Mouse (Mus musculus) ovary, adult 18-20 months (tissue): ENCODE data around the gene Olfr1424.
A peak's percentile ranks its signal among the peaks of the same experiment; 100 is the strongest.
"Not testable (repeated sequence)": the region's sequence is repeated elsewhere in the genome, so short reads cannot be mapped to it uniquely, and the experiment has no call there.

Experiments
- DNase-seq: peaks from one replicate; pipeline ENCODE4 v3.0.0; 2022; ENCODE audit warnings: low spot score, mixed read lengths

Gene Olfr1424

GRCm38 (mm10) chr19:12062582-12062981, at the start of gene Olfr1424:
TSS of gene Olfr1424 (minus strand) at chr19:12062682.
- DNase-seq, result not testable (repeated sequence)

DNA sequence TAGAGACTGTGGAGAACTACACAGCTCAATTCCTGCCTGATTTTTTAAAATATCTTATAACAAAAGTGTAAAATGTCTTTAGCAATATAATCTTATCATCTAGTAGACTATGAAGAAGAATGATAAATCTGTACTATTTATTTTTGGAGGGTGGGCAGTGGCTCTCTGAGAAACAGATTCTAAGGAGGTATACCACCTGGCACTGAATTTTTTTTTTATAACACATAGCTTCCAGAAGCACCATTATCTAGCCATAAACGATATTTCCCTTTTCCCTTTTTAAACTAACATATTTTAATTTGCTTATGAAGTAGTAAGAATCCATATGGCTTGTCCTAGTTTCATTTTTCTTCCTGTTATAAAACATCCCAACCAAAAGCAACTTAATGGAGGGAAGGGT, 42.1 kb upstream of the Olfr1424 start:
- no peak for DNase-seq

GRCm38 (mm10) chr19:12103234-12103633, 40.8 kb upstream of the Olfr1424 start, which contains the start of gene Olfr1427:
TSS of gene Olfr1427 (minus strand) at chr19:12103334.
- DNase-seq, result no peak

- DNase-seq, result no peak
Measured at GRCm38 (mm10) chr19:12091913-12092312, 29.4 kb upstream of the Olfr1424 start, which contains the start of gene Olfr1426. TSS of gene Olfr1426 (minus strand) at chr19:12092013.

GRCm38 (mm10) chr19:12077631-12078030, 15.1 kb upstream of the Olfr1424 start, which contains the start of gene Olfr1425:
TSS of gene Olfr1425 (minus strand) at chr19:12077731.
- not testable (repeated sequence) for DNase-seq

GRCm38 (mm10) chr19:12069546-12069945, 7.1 kb upstream of the Olfr1424 start:
- not testable (repeated sequence) for DNase-seq

- not testable (repeated sequence) for DNase-seq
Measured at GRCm38 (mm10) chr19:12067806-12068205, 5.3 kb upstream of the Olfr1424 start.

- DNase-seq, result no peak
Measured at GRCm38 (mm10) chr19:12043163-12043562, 19.3 kb downstream of the Olfr1424 start.

DNA sequence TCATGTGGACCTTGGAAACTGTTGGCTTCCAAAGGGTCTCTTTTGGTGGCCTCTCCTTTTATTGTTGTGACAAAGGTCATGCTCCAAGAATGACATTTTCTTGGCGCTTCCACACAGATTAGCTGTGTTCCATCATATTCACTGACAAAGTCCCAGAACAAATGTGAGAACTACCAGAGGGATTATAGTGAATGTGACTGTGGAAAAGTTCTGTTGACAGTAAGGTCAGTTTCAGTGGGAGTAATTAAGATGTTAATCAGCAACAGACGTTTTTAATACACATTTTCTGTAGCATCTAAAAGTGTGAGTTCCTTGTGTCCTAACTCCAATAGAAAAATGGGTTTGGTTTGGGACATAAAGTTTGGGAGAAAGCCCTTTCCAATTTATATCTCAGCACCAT, 21.3 kb downstream of the Olfr1424 start, which contains the start of gene Olfr1423:
Gene Olfr1423 (minus strand): TSS at position 101 of the 400 bp plus-strand sequence.
- no peak for DNase-seq

GRCm38 (mm10) chr19:12037727-12038126, 24.8 kb downstream of the Olfr1424 start:
- DNase-seq, result no peak

- DNase-seq, result no peak
Measured at GRCm38 (mm10) chr19:12026606-12027005, 35.9 kb downstream of the Olfr1424 start.

- no peak for DNase-seq
Measured at GRCm38 (mm10) chr19:12025333-12025732, 37.1 kb downstream of the Olfr1424 start.

- DNase-seq, result no peak
Measured at GRCm38 (mm10) chr19:12024149-12024548, 38.3 kb downstream of the Olfr1424 start.

DNA sequence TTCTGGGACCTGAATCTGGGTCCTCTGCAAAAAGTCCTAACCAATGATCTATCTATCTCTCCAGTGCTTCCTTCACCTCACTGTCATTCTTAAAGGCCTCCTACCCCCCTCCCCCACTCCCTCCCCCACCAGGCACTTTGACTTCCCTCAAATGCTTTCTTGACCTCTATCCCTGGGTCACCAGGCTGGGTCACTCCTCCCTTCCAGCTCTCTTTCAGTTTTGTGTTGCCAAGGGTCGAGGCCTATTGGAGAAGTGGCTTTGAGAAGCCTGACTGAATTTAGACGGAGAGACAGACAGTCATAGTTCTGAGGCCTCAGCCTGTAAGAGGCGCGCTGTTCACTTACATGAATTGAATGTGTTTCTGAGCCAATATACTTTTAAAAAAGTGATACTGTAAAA, 46.3 kb downstream of the Olfr1424 start:
- DNase-seq, result no peak

DNA sequence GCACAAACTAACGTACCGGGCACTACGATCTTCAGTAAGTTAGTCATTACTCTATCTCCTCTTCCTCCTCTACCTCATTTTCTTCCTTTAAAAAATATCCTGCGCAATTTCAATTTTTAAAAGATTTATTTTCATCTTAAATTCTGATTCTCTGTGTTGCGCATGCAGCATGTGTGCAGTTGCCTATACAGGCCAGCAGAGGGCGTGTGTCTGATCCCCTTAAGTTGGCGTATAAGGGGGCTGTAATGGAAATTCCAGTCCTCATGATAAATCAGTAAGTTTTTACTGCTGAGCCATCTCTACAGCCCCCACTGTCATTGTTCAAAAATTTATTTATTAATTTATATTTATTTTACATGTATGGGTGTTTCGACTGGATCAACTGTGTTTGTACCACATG, 46.8 kb downstream of the Olfr1424 start:
- DNase-seq, result no peak

- peak; percentile 57 for DNase-seq
Measured at GRCm38 (mm10) chr19:12013228-12013627, 49.3 kb downstream of the Olfr1424 start.

- DNase-seq, result no peak
Measured at GRCm38 (mm10) chr19:12012615-12013014, 49.9 kb downstream of the Olfr1424 start.

DNA sequence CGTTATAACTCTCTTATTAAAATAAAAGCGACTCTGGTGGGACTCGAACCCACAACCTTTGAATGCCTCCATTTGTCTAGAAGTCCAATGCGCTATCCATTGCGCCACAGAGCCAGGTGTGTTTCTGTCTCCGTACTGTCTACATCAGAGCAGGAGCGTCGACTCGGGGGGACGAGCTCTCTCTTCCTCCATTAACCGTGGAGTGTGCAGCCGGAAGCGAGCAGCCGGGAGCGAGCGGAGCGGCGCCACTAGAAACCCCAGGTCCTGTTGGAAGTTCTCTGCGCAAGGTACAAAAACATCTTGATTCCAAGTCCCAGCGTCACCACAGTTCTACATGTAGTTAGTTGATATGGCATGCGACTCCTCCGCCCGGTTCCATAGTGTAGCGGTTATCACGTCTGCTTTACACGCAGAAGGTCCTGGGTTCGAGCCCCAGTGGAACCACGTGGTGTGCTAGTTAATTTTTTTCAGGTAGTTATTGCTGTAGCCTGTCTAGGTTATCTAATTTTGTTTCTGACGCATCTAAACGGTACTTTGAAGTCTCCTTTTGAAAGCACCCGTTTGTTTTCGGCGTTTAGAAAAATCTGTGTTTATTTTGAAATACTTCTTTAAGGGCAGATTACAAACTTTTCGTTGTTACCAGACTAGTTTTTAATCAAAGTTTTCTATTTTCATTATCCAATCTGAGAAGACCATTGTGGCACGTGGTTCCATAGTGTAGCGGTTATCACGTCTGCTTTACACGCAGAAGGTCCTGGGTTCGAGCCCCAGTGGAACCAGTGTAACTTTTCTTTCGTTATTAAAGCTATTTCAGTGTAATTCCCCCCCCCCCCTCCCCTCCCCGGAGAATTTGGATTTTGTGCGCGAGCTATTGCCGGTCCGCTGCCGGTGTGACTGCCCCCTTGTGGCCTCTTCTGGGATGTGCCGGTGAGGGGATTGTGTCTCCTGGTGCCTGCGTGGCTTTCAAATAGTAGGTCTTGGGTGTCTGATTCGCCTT, 50.6 kb downstream of the Olfr1424 start:
- DNase-seq, result peak; percentile 75

DNA sequence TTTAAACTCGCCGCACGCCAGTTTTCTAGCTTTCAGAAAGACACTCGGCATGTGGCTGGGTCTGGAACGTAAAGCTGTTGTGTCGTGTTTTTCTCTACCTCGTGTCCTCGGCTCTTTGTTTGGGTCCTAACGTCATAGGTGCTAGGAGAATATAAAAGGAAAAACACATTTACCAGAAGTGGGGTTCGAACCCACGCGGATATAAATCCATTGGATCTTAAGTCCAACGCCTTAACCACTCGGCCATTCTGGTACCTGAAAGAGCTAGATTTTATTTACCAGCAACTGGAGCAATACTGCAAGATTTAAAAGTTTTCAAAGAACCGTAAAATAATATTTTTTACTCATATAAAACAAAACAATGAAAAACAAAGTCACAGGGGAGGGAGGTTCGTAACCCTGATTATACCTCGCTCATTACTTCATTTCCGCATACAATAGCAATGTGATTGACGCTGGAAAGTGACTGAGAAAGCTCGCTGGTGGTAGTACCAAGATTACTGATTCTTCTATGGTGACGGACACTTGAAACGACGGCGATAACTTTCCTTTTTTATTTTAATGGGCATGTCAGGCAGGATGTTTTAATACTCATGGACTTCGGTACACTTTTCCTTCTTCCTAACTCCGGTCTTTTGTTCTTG, 51.4 kb downstream of the Olfr1424 start:
- DNase-seq, result peak; percentile 33

- DNase-seq, result peak; percentile 54
Measured at GRCm38 (mm10) chr19:12010281-12010771, 52.2 kb downstream of the Olfr1424 start.

DNA sequence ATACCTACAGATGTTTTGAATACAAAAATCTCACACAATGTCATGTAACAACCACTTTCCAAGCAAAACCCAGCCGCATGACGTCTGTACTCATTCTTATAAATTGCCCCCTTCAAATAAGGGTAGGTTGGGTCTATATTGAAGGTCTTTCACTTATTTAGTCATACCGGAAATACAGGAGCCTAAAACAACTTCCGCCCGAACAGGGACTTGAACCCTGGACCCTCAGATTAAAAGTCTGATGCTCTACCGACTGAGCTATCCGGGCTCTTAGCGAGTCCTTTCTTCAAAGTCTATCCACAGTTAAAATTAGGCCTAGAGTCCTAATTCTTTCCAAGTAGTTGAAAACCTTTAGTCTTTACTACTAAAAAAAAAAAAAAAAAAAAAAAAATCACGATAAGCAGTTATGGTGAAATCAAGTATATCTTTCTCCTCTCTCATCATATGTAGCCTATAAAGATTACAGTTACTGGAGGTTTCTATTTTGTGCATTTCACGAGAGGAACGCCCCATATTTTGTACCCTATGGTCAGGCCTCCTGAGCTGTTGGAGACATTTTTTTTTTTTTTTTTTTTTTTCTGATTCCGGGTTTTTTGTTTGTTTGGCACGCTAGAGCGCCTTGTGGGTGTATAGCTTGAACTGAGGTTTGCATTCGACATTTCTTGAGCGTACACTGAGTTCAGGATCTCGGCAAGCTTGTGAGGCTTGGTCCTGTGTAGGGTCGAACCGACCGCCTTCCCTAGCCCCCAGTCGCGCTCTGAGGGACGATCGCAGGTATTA, 52.8 kb downstream of the Olfr1424 start:
- peak; percentile 40 for DNase-seq
